Mouse (Mus musculus) hindbrain, postnatal 0 days (tissue): ENCODE measurements around the gene Mafb. TPM values are rescaled to one million over a fixed set of nuclear protein-coding genes. Genes with fewer than 3 reads are reported as not detected.

Experiments
- ATAC-seq: fragments of 200-750 bp; cut with Nextera tagmentation; 2 replicates; pipeline ENCODE4 v1.8.0; 2017; ENCODE audit warnings: mild to moderate bottlenecking, moderate TSS enrichment, moderate library complexity
- DNase-seq: peaks from one replicate; pipeline ENCODE4 v3.0.0-alpha.2; 2015; ENCODE audit warnings: low spot score
- H3K27ac ChIP-seq: fragments of 300-500 bp; sonication (generic); 2 replicates; pipeline ENCODE4 v1.5.1; 2014; ENCODE audit warnings: mild to moderate bottlenecking
- H3K27me3 ChIP-seq: fragments of 300-500 bp; sonication (generic); 2 replicates; pipeline ENCODE4 v1.6.1; 2014; ENCODE audit warnings: low read length, mixed read lengths; ENCODE audit not compliant: insufficient read depth
- H3K36me3 ChIP-seq: fragments of 300-500 bp; sonication (generic); 2 replicates; pipeline ENCODE4 v1.6.1; 2014; ENCODE audit warnings: low read length, mixed read lengths; ENCODE audit not compliant: insufficient read depth
- H3K4me1 ChIP-seq: fragments of 300-500 bp; sonication (generic); 2 replicates; pipeline ENCODE4 v1.6.1; 2014; ENCODE audit warnings: antibody characterized with exemption, low read length, mixed read lengths; ENCODE audit not compliant: insufficient read depth
- H3K4me2 ChIP-seq: fragments of 300-500 bp; sonication (generic); 2 replicates; pipeline ENCODE4 v1.6.1; 2014; ENCODE audit warnings: low read depth, mild to moderate bottlenecking, low read length, moderate library complexity, mixed read lengths
- H3K4me3 ChIP-seq: fragments of 300-500 bp; sonication (generic); 2 replicates; pipeline ENCODE4 v1.5.1; 2014; ENCODE audit warnings: low read length
- H3K9ac ChIP-seq: fragments of 300-500 bp; sonication (generic); replicated peaks from 2 replicates; pipeline ENCODE4 v1.6.1; 2014; ENCODE audit warnings: mild to moderate bottlenecking, low read length, moderate library complexity, mixed read lengths
- H3K9me3 ChIP-seq: fragments of 300-500 bp; sonication (generic); 2 replicates; pipeline ENCODE4 v1.6.1; 2016; ENCODE audit warnings: low read length, mixed read lengths
- CTCF ChIP-seq: IDR thresholded peaks from 2 replicates; pipeline ENCODE4 v1.5.1; 2016; ENCODE audit warnings: antibody characterized with exemption, control low read depth, low read depth
- WGBS: fragments of 180-500 bp; shearing (Covaris S2); extraction: QIAGEN DNeasy Blood & Tissue Kit; methylation state at CpG from one replicate; pipeline ENCODE4 v1.1.7; 2014; 5-methylcytosine and 5-hydroxymethylcytosine counted together
- polyA plus RNA-seq: library from polyadenylated mRNA; unstranded; fragments of >200 nt; fragmentation: Nextera tagmentation; extraction: Ambion mirVana; gene quantifications from 2 replicates; pipeline ENCODE4 v1.2.1, GENCODE M21; 2015
- total RNA-seq: library from RNA; depleted of rRNA; stranded (reverse); fragments of >200 nt; gene quantifications from 2 replicates; pipeline ENCODE4 v1.2.3, GENCODE M21; 2014

The Mafb gene
- total and polyA plus RNA-seq, 2 experiments from 2014 or later: 12.4 to 14.6 TPM

GRCm38 (mm10) chr2:160364666-160365065 is 2.2 kb downstream of the Mafb start:
- Histone ChIP-seq H3K9ac (no peak overlapping the region), H3K4me2 (peak overlapping the region; percentile 91)
- 3% methylated on average over 12 of the region's 12 CpGs for WGBS

DNA sequence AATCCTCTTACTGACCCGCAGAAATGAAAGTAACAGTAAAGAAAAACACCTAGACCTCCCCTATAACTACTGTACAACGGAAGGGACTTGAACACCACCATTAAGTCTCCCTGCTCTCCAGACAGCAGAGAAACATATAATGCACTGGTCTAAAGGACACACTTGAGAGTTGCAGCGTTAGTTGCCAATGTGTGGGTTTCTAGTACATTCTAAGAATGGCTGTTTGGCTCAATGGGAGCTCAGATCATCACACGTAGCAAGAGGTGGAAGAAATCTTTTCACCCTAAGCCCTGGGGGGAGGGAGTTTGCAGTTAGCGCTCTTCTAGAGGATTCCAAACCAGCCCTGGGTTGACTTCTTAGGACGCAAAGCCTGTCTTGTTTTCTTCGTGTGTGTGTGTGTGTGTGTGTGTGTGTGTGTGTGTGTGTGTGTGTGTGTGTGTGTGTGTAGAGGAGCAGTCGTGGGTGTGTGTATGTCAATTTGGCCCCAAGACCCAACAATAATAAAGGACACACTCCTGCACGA is 2.7 kb downstream of the Mafb start:
- ATAC-seq: no peak
- Histone ChIP-seq H3K4me1 (peaks cover 2% of the 10 kb centered on the region; the same call in 1 of the 2 replicates), H3K27me3 (peaks cover 63% of the 10 kb centered on the region), H3K4me3 (peak overlapping the region; percentile 52), H3K9me3 (no peaks in the 10 kb centered on the region), H3K9ac (no peak overlapping the region), H3K27ac (no peak overlapping the region), H3K4me2 (peak overlapping the region; percentile 91), H3K36me3 (no peaks in the 10 kb centered on the region)
- DNase-seq: no peak
- TF ChIP-seq CTCF: no peak
- 7% methylated on average over 9 of the region's 9 CpGs for WGBS

More at GRCm38 (mm10) chr2:160364666-160365065, 2.2 kb downstream of the Mafb start:
- no peaks in the 10 kb centered on the region for H3K36me3 ChIP-seq
- no peak overlapping the region for H3K27ac ChIP-seq
- H3K4me1 ChIP-seq: peaks cover 2% of the 10 kb centered on the region; the same call in 1 of the 2 replicates
- peaks cover 65% of the 10 kb centered on the region for H3K27me3 ChIP-seq
- ATAC-seq: no peak
- DNase-seq: no peak
- no peak for TF ChIP-seq CTCF
- peak overlapping the region; percentile 52 for H3K4me3 ChIP-seq
- no peaks in the 10 kb centered on the region for H3K9me3 ChIP-seq

GRCm38 (mm10) chr2:160363201-160363600 is 3.7 kb downstream of the Mafb start:
- Histone ChIP-seq H3K9ac (no peak overlapping the region), H3K4me2 (no peak overlapping the region), H3K36me3 (no peaks in the 10 kb centered on the region), H3K9me3 (no peaks in the 10 kb centered on the region), H3K4me3 (no peak overlapping the region), H3K4me1 (peaks cover 2% of the 10 kb centered on the region; the same call in 1 of the 2 replicates), H3K27ac (no peak overlapping the region), H3K27me3 (peaks cover 62% of the 10 kb centered on the region)
- DNase-seq (no peak), ATAC-seq (no peak)
- WGBS: 39% methylated on average over 4 of the region's 4 CpGs
- TF ChIP-seq CTCF: no peak

GRCm38 (mm10) chr2:160361442-160362121 is 5.3 kb downstream of the Mafb start:
- WGBS: 24% methylated on average over 16 of the region's 16 CpGs
- peaks cover 64% of the 10 kb centered on the region for H3K27me3 ChIP-seq

GRCm38 (mm10) chr2:160360234-160360874 is 6.5 kb downstream of the Mafb start:
- Histone ChIP-seq H3K4me1 (no peaks in the 10 kb centered on the region), H3K4me3 (no peak overlapping the region), H3K4me2 (no peak overlapping the region), H3K9ac (no peak overlapping the region), H3K9me3 (no peaks in the 10 kb centered on the region), H3K27me3 (peaks cover 61% of the 10 kb centered on the region), H3K27ac (no peak overlapping the region), H3K36me3 (no peaks in the 10 kb centered on the region)
- no peak for DNase-seq
- no peak for ATAC-seq
- WGBS: 20% methylated on average over 8 of the region's 8 CpGs
- TF ChIP-seq CTCF: no peak

More at GRCm38 (mm10) chr2:160361442-160362121, 5.3 kb downstream of the Mafb start:
- Histone ChIP-seq H3K36me3 (no peaks in the 10 kb centered on the region), H3K27ac (no peak overlapping the region), H3K4me3 (no peak overlapping the region), H3K4me1 (no peaks in the 10 kb centered on the region; the same call in 1 of the 2 replicates), H3K9me3 (no peaks in the 10 kb centered on the region), H3K4me2 (0 out of 2 replicates have a peak overlapping the region, but pooled peaks have one; percentile 16), H3K9ac (no peak overlapping the region)
- no peak for ATAC-seq
- no peak for DNase-seq
- no peak for TF ChIP-seq CTCF

- no peaks in the 10 kb centered on the region for H3K4me1 ChIP-seq
- ATAC-seq: no peak
- no peaks in the 10 kb centered on the region for H3K36me3 ChIP-seq
- H3K27ac ChIP-seq: no peak overlapping the region
- peaks cover 53% of the 10 kb centered on the region for H3K27me3 ChIP-seq
- no peak overlapping the region for H3K4me3 ChIP-seq
- H3K9me3 ChIP-seq: no peaks in the 10 kb centered on the region
- TF ChIP-seq CTCF: no peak
- no peak for DNase-seq
- H3K4me2 ChIP-seq: no peak overlapping the region
- WGBS: 25% methylated on average over 4 of the region's 4 CpGs
- H3K9ac ChIP-seq: no peak overlapping the region
Observed at GRCm38 (mm10) chr2:160358896-160359295, 8.0 kb downstream of the Mafb start.

GRCm38 (mm10) chr2:160357442-160357841 is 9.4 kb downstream of the Mafb start:
- ATAC-seq (no peak), DNase-seq (no peak)
- no peak for TF ChIP-seq CTCF
- Histone ChIP-seq H3K27ac (no peak overlapping the region), H3K4me1 (no peaks in the 10 kb centered on the region), H3K9ac (no peak overlapping the region), H3K4me3 (no peak overlapping the region), H3K36me3 (no peaks in the 10 kb centered on the region), H3K9me3 (no peaks in the 10 kb centered on the region), H3K27me3 (peaks cover 43% of the 10 kb centered on the region), H3K4me2 (no peak overlapping the region)
- WGBS: 60% methylated on average over 4 of the region's 4 CpGs
